Mouse (Mus musculus): Measurements from ENCODE around the gene Orm1. TPM values are rescaled to one million over a fixed set of nuclear protein-coding genes. Genes with fewer than 3 reads are reported as not detected.

The Orm1 gene
- total and polyA plus RNA-seq, 3 experiments, result not detected

DNA sequence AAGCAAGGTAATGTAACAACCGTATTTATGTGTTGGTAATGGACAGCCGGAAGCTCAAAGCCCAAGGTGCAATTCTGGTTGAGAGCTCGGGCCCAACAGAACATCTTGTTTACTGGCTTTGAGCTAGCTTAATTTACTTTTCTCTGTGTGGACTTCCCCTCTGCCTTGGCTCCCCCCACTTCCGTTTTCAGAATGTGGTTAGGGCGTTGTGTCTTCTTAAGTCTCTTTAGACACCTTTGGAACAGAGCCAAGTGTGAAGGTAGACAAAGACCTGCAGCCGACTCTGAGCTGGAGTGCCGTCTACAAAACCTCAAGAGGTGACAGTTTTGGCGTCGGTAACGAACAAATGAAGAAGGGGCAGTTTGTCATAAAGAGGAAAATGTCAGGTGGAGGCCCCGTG, 41.4 kb downstream of the Orm1 start (continued):
- TF ChIP-seq ZNF384 (IDR thresholded peaks at IDR 0.05; ENCODE audit: low read depth, low read length) (0 out of 2 replicates have a peak, but pooled peaks have one; percentile 1), POLR2AphosphoS2 (IDR thresholded peaks at IDR 0.05; ENCODE audit: low read depth, low read length) (no peak; the same call in 1 of the 2 replicates), IRF4 (IDR thresholded peaks at IDR 0.05; ENCODE audit: low read depth, low read length) (peak; percentile 77; the same call in 1 of the 2 replicates), BHLHE40 (IDR thresholded peaks at IDR 0.05; ENCODE audit: low read depth, low read length) (peak; percentile 70), UBTF (IDR thresholded peaks at IDR 0.05; ENCODE audit: low read depth, low read length) (no peak)

DNA sequence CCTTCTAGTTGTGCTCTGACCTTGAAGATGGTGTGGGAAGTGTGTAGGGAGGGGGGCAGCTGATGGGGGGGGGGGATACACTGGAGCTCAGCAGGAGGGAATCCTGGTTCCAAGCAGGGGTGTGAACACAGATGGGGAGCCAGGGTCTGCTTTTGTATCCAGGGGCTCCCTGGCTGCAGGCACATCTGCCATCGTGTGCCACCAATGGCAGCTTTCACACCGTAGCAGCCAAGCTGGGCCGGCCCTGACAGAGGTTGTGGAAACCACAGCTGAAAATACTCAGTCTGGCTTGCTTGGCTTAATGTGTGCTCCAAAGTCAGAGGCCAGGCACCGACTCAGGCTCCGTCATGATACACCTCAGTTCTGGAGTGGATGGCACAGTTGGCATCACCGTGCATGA, 43.7 kb downstream of the Orm1 start:
- Histone ChIP-seq H3K79me2 (replicated peaks; ENCODE audit: control insufficient read depth, extremely low read depth, insufficient read depth, poor library complexity, severe bottlenecking) (peaks cover 42% of the 10 kb centered on the region), H3K9me3 (replicated peaks; ENCODE audit: low read length) (no peaks in the 10 kb centered on the region), H3K4me1 (ENCODE audit: control insufficient read depth in 1 of 2, insufficient read depth in 2 of 2) (peaks cover 54 to 94% of the 10 kb centered on the region in 2 experiments), H3K4me2 (ENCODE audit: insufficient read depth, low read depth, poor library complexity, severe bottlenecking) (0 out of 2 replicates have a peak overlapping the region, but pooled peaks have one; percentile 10), H3K27me3 (replicated peaks) (no peaks in the 10 kb centered on the region), H3K27ac (ENCODE audit: insufficient read depth, low read depth) (peak overlapping the region; percentile 98), H3K4me3 (replicated peaks in 1 of 3; ENCODE audit: low read depth in 2 of 3, low read length in 2 of 3, poor library complexity in 1 of 3) (no peak overlapping the region), H3K36me3 (replicated peaks in 1 of 2; ENCODE audit: control insufficient read depth in 1 of 2, insufficient read depth in 1 of 2, low read length in 1 of 2) (peaks cover 71 to 90% of the 10 kb centered on the region in 2 experiments), H3K9ac (ENCODE audit: insufficient read depth, low read depth) (0 out of 2 replicates have a peak overlapping the region, but pooled peaks have one; percentile 12)
- in situ Hi-C loops (cut with MboI; ENCODE audit: low pct_ligation_motif_present, low pct_unique_long_range_greater_than_20kb, low sequenced_read_pairs) (no loop called here), dilution Hi-C loops (cut with MboI; ENCODE audit: extremely low pct_ligation_motif_present, extremely low pct_unique_long_range_greater_than_20kb, low sequenced_read_pairs) (no loop called here)
- DNase-seq (ENCODE audit: extremely low read depth), result no peak
- TF ChIP-seq TBP (conservative IDR thresholded peaks at IDR 0.05; ENCODE audit: low read depth, low read length) (no peak), POLR2A (IDR thresholded peaks at IDR 0.05; ENCODE audit: low read depth, low read length) (no peak), CHD1 (IDR thresholded peaks at IDR 0.05; ENCODE audit: low read depth, low read length) (no peak), SIN3A (IDR thresholded peaks at IDR 0.05; ENCODE audit: low read length) (no peak), MAFK (IDR thresholded peaks at IDR 0.05; ENCODE audit: insufficient replicate concordance, low read length) (no peak), GABPA (IDR thresholded peaks at IDR 0.05; ENCODE audit: insufficient replicate concordance, low read depth, low read length) (no peak), MXI1 (IDR thresholded peaks at IDR 0.05; ENCODE audit: low read depth, low read length) (no peak; the same call in 1 of the 2 replicates), ZC3H11A (IDR thresholded peaks at IDR 0.05; ENCODE audit: low read depth, low read length) (no peak), SMC3 (IDR thresholded peaks at IDR 0.05; ENCODE audit: low read depth, low read length) (no peak), USF1 (IDR thresholded peaks at IDR 0.05; ENCODE audit: low read depth, low read length) (no peak), JUN (IDR thresholded peaks at IDR 0.05; ENCODE audit: insufficient read depth, low read depth, low read length) (no peak), ZNF384 (IDR thresholded peaks at IDR 0.05; ENCODE audit: low read depth, low read length) (no peak)

DNA sequence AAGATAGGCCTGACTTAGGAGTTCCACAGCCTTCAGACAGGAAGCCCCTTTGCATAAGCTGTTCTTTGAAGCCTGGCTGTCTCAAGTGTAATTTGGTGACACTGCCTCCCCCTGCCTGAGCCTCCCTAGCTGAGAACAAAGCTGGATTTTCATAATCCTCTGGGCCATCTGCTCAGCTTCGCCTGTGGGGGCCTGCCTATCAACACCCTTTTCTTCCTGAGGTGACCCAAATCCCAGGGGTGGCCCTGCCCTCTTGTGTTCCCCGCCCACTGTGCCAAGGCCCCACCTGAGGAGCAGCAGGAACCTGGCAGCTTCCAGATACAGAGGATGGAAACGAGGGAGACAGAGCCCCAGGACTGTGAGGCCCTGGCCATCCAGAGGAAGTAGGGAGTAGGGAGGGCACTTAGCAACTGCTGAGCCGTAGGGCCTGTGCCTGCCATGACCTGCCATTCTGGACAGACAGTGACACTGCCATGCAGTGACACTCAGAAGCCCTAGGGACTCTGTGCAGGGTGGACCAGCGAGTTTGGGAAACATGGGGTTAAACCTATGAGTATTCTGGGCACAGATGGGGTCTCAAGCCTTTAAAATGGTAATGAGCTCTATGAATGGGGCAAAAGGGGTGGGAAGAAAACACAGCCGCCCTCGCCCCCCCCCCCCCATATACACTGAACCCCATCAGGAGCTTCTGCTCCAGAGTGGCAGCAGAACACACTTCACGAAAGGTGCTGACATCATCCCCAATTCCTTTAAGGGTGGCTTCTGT, 44.9 kb downstream of the Orm1 start:
- dilution Hi-C loops (cut with MboI; ENCODE audit: extremely low pct_ligation_motif_present, extremely low pct_unique_long_range_greater_than_20kb, low sequenced_read_pairs), result no loop called here
- DNase-seq (ENCODE audit: extremely low read depth), result peak; percentile 81
- Histone ChIP-seq H3K79me2 (replicated peaks; ENCODE audit: control insufficient read depth, extremely low read depth, insufficient read depth, poor library complexity, severe bottlenecking) (peaks cover 54% of the 10 kb centered on the region), H3K36me3 (replicated peaks in 1 of 2; ENCODE audit: control insufficient read depth in 1 of 2, insufficient read depth in 1 of 2, low read length in 1 of 2) (peaks cover 69 to 90% of the 10 kb centered on the region in 2 experiments), H3K9ac (ENCODE audit: insufficient read depth, low read depth) (peak overlapping the region; percentile 14), H3K9me3 (replicated peaks; ENCODE audit: low read length) (no peaks in the 10 kb centered on the region), H3K4me3 (replicated peaks in 1 of 3; ENCODE audit: low read depth in 2 of 3, low read length in 2 of 3, poor library complexity in 1 of 3) (peak overlapping the region in 1 of 3 experiments; percentile 17), H3K27ac (ENCODE audit: insufficient read depth, low read depth) (peak overlapping the region; percentile 98), H3K4me1 (ENCODE audit: control insufficient read depth in 1 of 2, insufficient read depth in 2 of 2) (peaks cover 59 to 97% of the 10 kb centered on the region in 2 experiments), H3K4me2 (ENCODE audit: insufficient read depth, low read depth, poor library complexity, severe bottlenecking) (peak overlapping the region; percentile 52), H3K27me3 (replicated peaks) (no peaks in the 10 kb centered on the region)
- in situ Hi-C loops (cut with MboI; ENCODE audit: low pct_ligation_motif_present, low pct_unique_long_range_greater_than_20kb, low sequenced_read_pairs), result no loop called here
- TF ChIP-seq MEF2A (IDR thresholded peaks at IDR 0.05; ENCODE audit: borderline replicate concordance, low read depth, low read length), result peak; percentile 38; the same call in 1 of the 2 replicates
- peak; percentile 57 for TF ChIP-seq EP300 (IDR thresholded peaks at IDR 0.05; ENCODE audit: low read length)
- peak; percentile 27; the same call in 1 of the 2 replicates for TF ChIP-seq MAZ (IDR thresholded peaks at IDR 0.05; ENCODE audit: low read depth, low read length)
- no peak for TF ChIP-seq ZNF384 (IDR thresholded peaks at IDR 0.05; ENCODE audit: low read depth, low read length)
- peak; percentile 44 for TF ChIP-seq ETS1 (conservative IDR thresholded peaks at IDR 0.05; ENCODE audit: low read depth, low read length)
- TF ChIP-seq MAFK (IDR thresholded peaks at IDR 0.05; ENCODE audit: insufficient replicate concordance, low read length), result 0 out of 2 replicates have a peak, but pooled peaks have one; percentile 39
- 0 out of 2 replicates have a peak, but pooled peaks have one; percentile 32 for TF ChIP-seq RCOR1 (conservative IDR thresholded peaks at IDR 0.05; ENCODE audit: low read depth, low read length)
- TF ChIP-seq E2F4 (IDR thresholded peaks at IDR 0.05; ENCODE audit: insufficient replicate concordance, low read depth, low read length), result no peak
- 0 out of 2 replicates have a peak, but pooled peaks have one; percentile 34 for TF ChIP-seq MAX (IDR thresholded peaks at IDR 0.05; ENCODE audit: low read length)
- no peak for TF ChIP-seq TBP (conservative IDR thresholded peaks at IDR 0.05; ENCODE audit: low read depth, low read length)
- TF ChIP-seq CHD1 (IDR thresholded peaks at IDR 0.05; ENCODE audit: low read depth, low read length), result peak; percentile 76; the same call in 1 of the 2 replicates
- 0 out of 2 replicates have a peak, but pooled peaks have one; percentile 17 for TF ChIP-seq KAT2A (IDR thresholded peaks at IDR 0.05; ENCODE audit: insufficient replicate concordance, low read length)
- TF ChIP-seq ELF1 (IDR thresholded peaks at IDR 0.05; ENCODE audit: low read depth, low read length), result no peak
- TF ChIP-seq POLR2A (IDR thresholded peaks at IDR 0.05; ENCODE audit: low read depth, low read length), result no peak; the same call in 1 of the 2 replicates
- TF ChIP-seq ZKSCAN1 (IDR thresholded peaks at IDR 0.05; ENCODE audit: borderline replicate concordance, low read depth, low read length), result no peak

All from CH12.LX (cell line).